Mouse (Mus musculus): Measurements from ENCODE around the gene Ankrd65.
A peak's percentile ranks its signal among the peaks of the same experiment; 100 is the strongest.
"Not testable (repeated sequence)": the region's sequence is repeated elsewhere in the genome, so short reads cannot be mapped to it uniquely, and the experiment has no call there.

Ankrd65 gene

GRCm38 (mm10) chr4:155790021-155790489, at the start of gene Ankrd65:
Gene Ankrd65, plus strand, starts transcription at chr4:155790439.
- DNase-seq = no peak

GRCm38 (mm10) chr4:155740681-155741080, 49.6 kb upstream of the Ankrd65 start:
- DNase-seq = not testable (repeated sequence)

GRCm38 (mm10) chr4:155742684-155743083, 47.6 kb upstream of the Ankrd65 start:
- DNase-seq = no peak

GRCm38 (mm10) chr4:155744474-155744873, 45.8 kb upstream of the Ankrd65 start:
- no peak for DNase-seq

GRCm38 (mm10) chr4:155745136-155745535, 45.1 kb upstream of the Ankrd65 start:
- no peak for DNase-seq

GRCm38 (mm10) chr4:155746036-155746548, 44.1 kb upstream of the Ankrd65 start:
- DNase-seq = no peak

- DNase-seq = no peak
These were observed 43.4 kb upstream of the Ankrd65 start for GRCm38 (mm10) chr4:155746575-155747490.

GRCm38 (mm10) chr4:155757011-155757410, 33.2 kb upstream of the Ankrd65 start:
- DNase-seq = no peak

GRCm38 (mm10) chr4:155759862-155760612, 30.2 kb upstream of the Ankrd65 start:
- no peak for DNase-seq

GRCm38 (mm10) chr4:155760613-155761355, 29.5 kb upstream of the Ankrd65 start, which contains the start of gene Atad3a:
Gene Atad3a, minus strand, starts transcription at chr4:155761093.
- peak; percentile 97 to 98 for DNase-seq

- no peak for DNase-seq
These were observed 28.7 kb upstream of the Ankrd65 start for GRCm38 (mm10) chr4:155761356-155762099.

- no peak for DNase-seq
These were observed 27.9 kb upstream of the Ankrd65 start for GRCm38 (mm10) chr4:155762357-155762756.

GRCm38 (mm10) chr4:155769496-155769879, 20.8 kb upstream of the Ankrd65 start:
- no peak for DNase-seq

GRCm38 (mm10) chr4:155769880-155770512, 20.2 kb upstream of the Ankrd65 start:
- peak; percentile 89 to 91 for DNase-seq

- no peak for DNase-seq
These were observed 19.6 kb upstream of the Ankrd65 start for GRCm38 (mm10) chr4:155770626-155771025.

GRCm38 (mm10) chr4:155771706-155772105, 18.5 kb upstream of the Ankrd65 start:
- peak in 1 of 2 experiments; percentile 31 for DNase-seq

- DNase-seq = no peak
These were observed 17.5 kb upstream of the Ankrd65 start for GRCm38 (mm10) chr4:155772786-155773185.

- DNase-seq = no peak
These were observed 16.7 kb upstream of the Ankrd65 start for GRCm38 (mm10) chr4:155773335-155774078.

- peak; percentile 91 to 94 for DNase-seq
These were observed 15.9 kb upstream of the Ankrd65 start, which contains the start of gene Vwa1 for GRCm38 (mm10) chr4:155774280-155774754. Gene Vwa1, minus strand, starts transcription at chr4:155774698.

Measured in lung, adult 18-20 months (tissue).